Mouse (Mus musculus) ES-E14 (cell line): Measurements from ENCODE around the gene Fnbp1l.

Source experiments
- HCFC1 ChIP-seq: IDR thresholded peaks from 2 replicates; pipeline ENCODE4 v1.6.1; 2012; ENCODE audit warnings: low read length, inconsistent platforms, borderline replicate concordance; ENCODE audit not compliant: insufficient read depth
- ZC3H11A ChIP-seq: IDR thresholded peaks from 2 replicates; pipeline ENCODE4 v1.6.1; 2012; ENCODE audit warnings: low read depth, mild to moderate bottlenecking, inconsistent platforms, low read length, borderline replicate concordance
- ZNF384 ChIP-seq: IDR thresholded peaks from 2 replicates; pipeline ENCODE4 v1.6.1; 2012; ENCODE audit warnings: low read depth, low read length, inconsistent platforms

DNA sequence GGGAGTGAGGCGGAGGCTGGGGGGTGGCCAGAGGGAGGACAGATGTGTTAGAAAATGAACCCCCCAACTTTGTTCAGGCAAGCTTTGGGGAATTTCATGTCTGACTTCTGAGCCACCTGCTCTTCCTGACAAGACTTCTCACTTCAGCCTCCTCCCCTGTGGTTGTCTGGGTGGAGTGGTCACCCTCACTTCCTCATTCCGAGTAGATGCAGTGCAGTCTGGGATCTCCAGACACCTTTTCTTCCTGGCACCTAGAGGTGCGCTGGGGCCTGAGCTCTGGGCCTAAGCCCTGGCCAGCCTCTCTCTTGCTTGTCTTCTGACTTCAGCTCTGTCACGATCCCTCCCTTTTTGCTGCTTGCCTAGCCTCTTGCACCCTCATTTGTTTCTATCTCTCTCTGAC, 98.6 kb downstream of the Fnbp1l start:
- TF ChIP-seq ZNF384: no peak
- no peak for TF ChIP-seq HCFC1
- no peak for TF ChIP-seq ZC3H11A
